Mouse (Mus musculus) megakaryocyte progenitor cell, adult 5-6 weeks (primary cell): ENCODE data around the gene Blm. TPM values are rescaled to one million over a fixed set of nuclear protein-coding genes. Genes with fewer than 3 reads are reported as not detected.

ENCODE experiments used
- ATAC-seq: replicated peaks from 2 replicates; pipeline ENCODE4 v1.8.0; 2016; ENCODE audit warnings: mild to moderate bottlenecking, moderate TSS enrichment, inconsistent platforms; ENCODE audit not compliant: poor library complexity
- total RNA-seq, 2 experiments: library from RNA; stranded (forward) in 1 of 2; stranded (reverse) in 1 of 2; fragments of 157-497, 149-512 nt in 1 of 2; fragments of 200-1000 nt in 1 of 2; gene quantifications; 2 replicates each; pipeline versions ENCODE4 v1.2.3 to v1.2.4; 2015 to 2017

The Blm gene
- total RNA-seq, 2 experiments from 2014 or later: 36.9 to 76.5 TPM

DNA sequence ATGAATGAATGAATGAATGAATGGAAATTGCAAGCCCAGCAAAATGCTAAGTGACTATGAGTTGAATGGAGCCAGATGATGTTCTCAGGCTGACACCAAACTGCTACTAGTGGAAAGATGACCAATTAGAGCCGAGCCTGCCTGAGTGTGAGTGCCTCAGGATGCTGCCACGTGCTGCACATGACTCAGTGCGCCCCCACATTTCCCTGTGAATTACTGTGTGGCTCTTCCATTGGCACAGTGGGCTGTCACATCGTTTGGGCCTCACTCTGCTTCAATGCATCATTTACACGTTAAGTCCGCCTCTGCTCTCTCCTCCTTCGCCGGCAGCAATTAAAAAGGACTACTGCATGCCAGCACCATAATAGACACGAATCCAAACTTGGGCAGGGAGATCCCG lies 122.6 kb downstream of the Blm start:
- ATAC-seq: no peak

DNA sequence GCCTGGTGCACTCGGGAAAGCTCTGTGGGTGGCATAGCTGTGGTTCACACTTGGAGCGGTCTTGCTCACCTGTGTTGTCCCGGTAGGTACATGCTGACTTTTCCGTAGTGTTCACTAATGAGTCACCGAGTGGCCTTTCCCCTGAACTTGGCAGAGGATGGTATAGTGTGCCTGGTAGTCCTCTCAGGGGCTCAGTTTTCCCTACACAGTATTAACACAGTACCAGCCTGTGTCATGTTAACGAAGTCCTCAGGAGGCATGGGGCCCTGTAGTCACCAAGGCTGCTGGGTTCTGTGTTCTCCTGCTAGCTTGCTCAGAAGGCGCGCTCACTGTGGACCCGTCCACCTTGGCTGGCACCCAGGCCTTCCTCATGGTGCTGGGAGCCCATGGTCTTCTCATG lies 124.5 kb downstream of the Blm start:
- ATAC-seq: no peak

DNA sequence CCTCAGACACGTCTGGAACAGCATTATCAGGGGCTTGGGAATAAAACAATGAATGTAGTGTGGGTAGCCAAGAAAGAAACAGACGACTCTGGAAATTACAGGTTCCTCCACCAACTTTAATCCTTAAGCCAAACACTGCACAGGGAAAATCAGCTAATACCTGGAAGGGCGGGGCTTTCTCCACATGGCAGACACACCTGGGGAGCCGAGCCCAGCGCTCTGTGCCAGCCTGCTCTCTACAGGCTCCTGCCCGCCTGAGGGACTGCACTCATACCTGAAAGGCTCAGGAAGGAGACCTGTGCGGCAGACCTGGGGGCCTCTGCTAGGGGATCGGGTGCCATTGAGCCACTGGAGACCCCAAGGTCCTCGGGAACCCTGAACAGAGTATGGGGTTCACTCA lies 127.2 kb downstream of the Blm start:
- no peak for ATAC-seq

DNA sequence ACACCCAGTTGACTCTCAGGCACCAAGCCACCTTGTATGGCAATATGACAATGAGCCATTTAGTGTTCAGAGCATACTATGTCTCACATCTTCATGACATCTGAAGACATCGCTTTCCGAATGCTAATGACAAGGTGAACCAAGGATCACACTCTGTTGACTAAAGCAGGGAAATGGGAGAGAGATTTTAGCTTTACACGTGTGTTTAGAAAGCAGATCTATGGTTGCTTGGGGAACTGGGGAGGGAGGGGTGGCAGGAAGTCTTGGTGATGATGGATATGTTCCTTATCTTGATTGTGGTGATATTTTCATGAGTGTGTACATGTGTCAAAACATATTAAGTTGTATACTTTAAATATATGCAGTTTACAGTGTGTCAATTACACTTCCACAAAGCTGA lies 128.7 kb downstream of the Blm start:
- no peak for ATAC-seq

DNA sequence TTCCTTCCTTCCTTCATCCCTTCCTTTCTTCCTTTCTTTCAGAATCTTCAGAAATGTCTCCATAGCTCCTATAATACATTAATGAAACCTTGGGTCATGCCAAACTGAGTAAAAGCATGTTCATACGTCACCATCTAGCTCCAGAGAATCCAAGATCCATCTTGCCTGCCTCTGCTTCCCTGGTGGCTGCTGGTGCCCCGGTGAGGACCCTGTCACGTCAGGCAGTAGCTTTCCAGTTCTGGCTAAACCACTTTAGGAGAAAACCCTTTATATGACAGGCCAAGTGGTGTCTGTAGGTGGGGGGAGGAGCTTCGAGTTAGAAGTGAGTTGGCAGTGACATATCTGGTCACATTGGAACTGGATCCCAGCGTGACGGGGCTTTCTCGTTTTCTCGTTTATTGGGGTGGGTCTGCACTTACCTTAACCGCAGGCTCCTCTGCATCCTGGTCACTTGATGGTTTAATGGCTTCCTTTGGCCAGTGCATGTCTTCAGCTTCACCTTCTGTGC lies 129.7 kb downstream of the Blm start, which contains the start of gene Furin:
Gene Furin (minus strand): TSS at position 249 of the 508 bp plus-strand sequence.
- ATAC-seq: no peak

Other genes with a start within 250 kb of the Blm start
- 94.9 and 96.2 TPM in 2 replicates for gene Prc1, start 240.7 kb downstream of the Blm start, total RNA-seq (2015)
- 152 and 153 TPM in 2 replicates for gene Prc1, start 240.7 kb downstream of the Blm start, total RNA-seq (2017)
- 11.3 and 17.7 TPM in 2 replicates for gene Rccd1, start 210.7 kb downstream of the Blm start, total RNA-seq (2015)
- 14.3 and 21.4 TPM in 2 replicates for gene Rccd1, start 210.7 kb downstream of the Blm start, total RNA-seq (2017)
- gene Unc45a, start 194.1 kb downstream of the Blm start, total RNA-seq (2015): 5.4 TPM in 2 replicates
- 15.6 and 16.6 TPM in 2 replicates for gene Unc45a, start 194.1 kb downstream of the Blm start, total RNA-seq (2017)
- gene Hddc3, start 192.0 kb downstream of the Blm start, total RNA-seq (2015): 15.1 and 20.4 TPM in 2 replicates
- 9.1 and 24.0 TPM in 2 replicates for gene Hddc3, start 192.0 kb downstream of the Blm start, total RNA-seq (2017)
- 31.2 and 32.6 TPM in 2 replicates for gene Man2a2, start 163.7 kb downstream of the Blm start, total RNA-seq (2015)
- 37.9 and 44.0 TPM in 2 replicates for gene Man2a2, start 163.7 kb downstream of the Blm start, total RNA-seq (2017)
- gene Fes, start 147.2 kb downstream of the Blm start, total RNA-seq (2015): 117 and 126 TPM in 2 replicates
- gene Fes, start 147.2 kb downstream of the Blm start, total RNA-seq (2017): 97.6 and 158 TPM in 2 replicates
- gene Furin, start 129.7 kb downstream of the Blm start, total RNA-seq (2015): 13.8 and 15.6 TPM in 2 replicates
- 7.2 and 10.2 TPM in 2 replicates for gene Furin, start 129.7 kb downstream of the Blm start, total RNA-seq (2017)
- gene Crtc3, start 153.8 kb upstream of the Blm start, total RNA-seq (2015): 18.3 and 26.9 TPM in 2 replicates
- 5.6 and 16.3 TPM in 2 replicates for gene Crtc3, start 153.8 kb upstream of the Blm start, total RNA-seq (2017)